Mouse (Mus musculus) kidney, postnatal 10 days (tissue): Measurements from ENCODE around the gene Dhx38.
A peak's percentile ranks its signal among the peaks of the same experiment; 100 is the strongest.

ENCODE experiments used
- DNase-seq: peaks from one replicate; pipeline ENCODE4 v3.0.0; 2021; ENCODE audit warnings: mixed read lengths

Dhx38 gene

GRCm38 (mm10) chr8:109544049-109544448, 21.6 kb downstream of the Dhx38 start:
- no peak for DNase-seq

- DNase-seq: no peak
Observed at GRCm38 (mm10) chr8:109542748-109543519, 22.7 kb downstream of the Dhx38 start.

GRCm38 (mm10) chr8:109542165-109542564, 23.5 kb downstream of the Dhx38 start:
- no peak for DNase-seq

DNA sequence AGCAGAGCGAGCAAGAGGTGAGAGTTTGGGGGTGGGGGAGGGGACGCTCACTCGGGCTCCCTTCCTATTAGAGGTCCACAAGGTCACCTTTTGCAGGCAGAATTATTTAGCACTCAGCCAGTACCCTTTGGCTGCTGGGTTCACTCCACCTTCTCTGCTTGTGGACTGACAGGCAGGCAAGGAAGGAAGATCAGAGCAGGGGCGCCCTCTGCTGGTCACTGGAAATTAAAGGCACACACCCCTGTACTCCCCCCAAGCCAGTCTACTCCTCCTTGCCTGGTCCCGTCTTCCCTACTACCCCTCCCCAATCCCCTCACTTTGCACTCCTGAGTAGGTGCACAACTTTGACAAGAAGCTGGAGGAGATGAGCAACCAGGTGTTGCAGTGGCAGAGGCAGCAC, 29.0 kb downstream of the Dhx38 start:
- peak; percentile 88 for DNase-seq

GRCm38 (mm10) chr8:109535140-109535990, 30.3 kb downstream of the Dhx38 start:
- DNase-seq: peak; percentile 57

- DNase-seq: no peak
Observed at GRCm38 (mm10) chr8:109524008-109524407, 41.7 kb downstream of the Dhx38 start.

- DNase-seq: no peak
Observed at GRCm38 (mm10) chr8:109505560-109505959, 60.1 kb downstream of the Dhx38 start.

- DNase-seq: no peak
Observed at GRCm38 (mm10) chr8:109503566-109503965, 62.1 kb downstream of the Dhx38 start.

DNA sequence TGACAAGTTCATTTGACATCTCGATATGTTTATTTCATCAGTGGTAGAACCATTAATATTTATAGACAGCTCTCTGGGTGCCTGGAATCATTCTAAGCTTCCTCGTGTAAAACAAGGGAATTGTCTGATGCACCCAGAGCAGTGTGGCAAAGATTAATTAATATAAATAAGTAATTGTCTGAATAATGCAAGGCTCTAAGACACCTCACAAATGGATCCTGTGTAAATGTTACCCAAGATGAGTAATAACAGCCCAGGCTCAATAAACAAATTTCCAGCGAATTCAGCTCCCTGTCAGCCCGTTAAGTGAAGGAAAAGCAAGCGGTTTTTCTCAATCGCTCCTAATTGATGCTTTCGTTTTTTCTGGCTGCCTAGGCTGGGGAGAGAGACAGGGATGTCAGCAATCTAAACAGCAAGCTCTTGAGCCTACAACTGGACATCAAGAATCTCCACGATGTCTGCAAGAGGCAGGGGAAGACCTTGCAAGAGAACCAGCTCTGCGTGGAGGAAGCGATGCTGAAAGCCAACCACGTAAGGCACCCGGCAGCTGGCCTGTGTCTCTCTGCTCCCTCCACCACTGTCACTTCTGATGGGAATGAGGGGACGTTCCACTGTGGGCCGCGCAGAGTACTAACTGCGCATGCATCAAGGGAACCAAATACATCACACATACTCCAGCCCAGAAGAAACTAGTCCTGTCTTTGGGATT, 66.5 kb downstream of the Dhx38 start:
- DNase-seq: peak; percentile 13
